Mouse (Mus musculus) gastrocnemius, postnatal 10 days (tissue): ENCODE results near the gene Gm17428. TPM values are rescaled to one million over a fixed set of nuclear protein-coding genes. Genes with fewer than 3 reads are reported as not detected.

Experiments used
- DNase-seq: peaks from one replicate; pipeline ENCODE4 v3.0.0; 2021; ENCODE audit warnings: mixed read lengths
- microRNA-seq, 2 experiments: library from miRNA; unstranded; fragments of <30 nt; microRNA quantifications; one replicate each; pipeline ENCODE4 v1.2.0; 2021
- total RNA-seq, 2 experiments: library from RNA; stranded (reverse); gene quantifications; 2 replicates each; pipeline ENCODE4 v1.2.3; 2021

Gene Gm17428
- total RNA-seq, 2 experiments from 2014 or later = not detected

- no peak for DNase-seq
Measured at GRCm38 (mm10) chr14:55014591-55014990, 37.9 kb downstream of the Gm17428 start.

GRCm38 (mm10) chr14:55014991-55015766 lies 38.4 kb downstream of the Gm17428 start, which contains the start of gene Ngdn:
Gene Ngdn, plus strand, starts transcription at chr14:55015454.
- peak; percentile 94 for DNase-seq

- DNase-seq = no peak
Measured at GRCm38 (mm10) chr14:55015767-55016111, 39.0 kb downstream of the Gm17428 start.

- no peak for DNase-seq
Measured at GRCm38 (mm10) chr14:55016876-55017275, 40.1 kb downstream of the Gm17428 start.

- no peak for DNase-seq
Measured at GRCm38 (mm10) chr14:55020394-55020793, 43.7 kb downstream of the Gm17428 start.

GRCm38 (mm10) chr14:55023011-55023410 lies 46.3 kb downstream of the Gm17428 start:
- no peak for DNase-seq

GRCm38 (mm10) chr14:55024236-55024635 lies 47.5 kb downstream of the Gm17428 start:
- DNase-seq = peak; percentile 54

- no peak for DNase-seq
Measured at GRCm38 (mm10) chr14:55025527-55025926, 48.8 kb downstream of the Gm17428 start.

Small RNA genes lying within 50 kb of the gene (microRNA-seq; reads per million reads assigned to microRNA genes)
- gene Mir208a (0.50 to 2.2 reads per million in 2 experiments), gene Mir208b (67.0 to 151 reads per million in 2 experiments)

Other genes with a start within 250 kb of the Gm17428 start
- gene Slc7a8, start 195.0 kb upstream of the Gm17428 start, total RNA-seq = 1 to 10 TPM; 5.7 to 7.5 TPM
- gene Rnf212b, start 162.8 kb upstream of the Gm17428 start, total RNA-seq = not detected
- 1 to 10 TPM; 6.8 to 8.4 TPM for gene Homez, start 106.0 kb upstream of the Gm17428 start, total RNA-seq
- 1 to 10 TPM; 4.2 to 6.8 TPM for gene Ppp1r3e, start 99.4 kb upstream of the Gm17428 start, total RNA-seq
- 10 to 100 TPM; 28.2 to 29.3 TPM for gene Bcl2l2, start 93.6 kb upstream of the Gm17428 start, total RNA-seq
- gene Gm20521, start 93.5 kb upstream of the Gm17428 start, total RNA-seq = 1 to 10 TPM in 1 of 2 experiments, under 1 TPM in 1; 0.94 to 5.0 TPM
- gene Pabpn1, start 84.4 kb upstream of the Gm17428 start, total RNA-seq = 10 to 100 TPM; 80.2 to 99.9 TPM
- gene Slc22a17, start 63.8 kb upstream of the Gm17428 start, total RNA-seq = 10 to 100 TPM; 11.8 to 13.9 TPM
- 10 to 100 TPM; 12.6 to 16.0 TPM for gene Efs, start 50.8 kb upstream of the Gm17428 start, total RNA-seq
- not detected for gene Il25, start 44.2 kb upstream of the Gm17428 start, total RNA-seq
- gene Cmtm5, start 40.7 kb upstream of the Gm17428 start, total RNA-seq = 1 to 10 TPM; 1.6 to 3.3 TPM
- 100 to 1,000 TPM in 1 of 2 experiments, 10 to 100 TPM in 1; 90.4 to 107 TPM for gene Myh6, start 10.0 kb upstream of the Gm17428 start, total RNA-seq
- gene Myh7, start 17.7 kb downstream of the Gm17428 start, total RNA-seq = 100 to 1,000 TPM; 393 to 495 TPM
- gene Ngdn, start 38.5 kb downstream of the Gm17428 start, total RNA-seq = 10 to 100 TPM; 22.4 to 24.1 TPM
- gene Zfhx2, start 115.4 kb downstream of the Gm17428 start, total RNA-seq = 1 to 10 TPM; 1.8 to 3.0 TPM
- gene Thtpa, start 117.9 kb downstream of the Gm17428 start, total RNA-seq = 10 to 100 TPM; 12.8 to 13.9 TPM
- gene Ap1g2, start 129.7 kb downstream of the Gm17428 start, total RNA-seq = 1 to 10 TPM; 4.6 to 5.0 TPM
- gene Jph4, start 140.0 kb downstream of the Gm17428 start, total RNA-seq = 1 to 10 TPM; 1.5 to 1.6 TPM
- gene Dhrs2, start 245.1 kb downstream of the Gm17428 start, total RNA-seq = not detected